In genomic region chr16:48805412-48805811, GRCm38 (mm10) we compare ENCODE assay signal across 13 mouse cellular contexts. TPM values are rescaled to one million over a fixed set of nuclear protein-coding genes. Genes with fewer than 3 reads are reported as not detected.
"Had no signal": no experiment of that assay in that cellular context is flagged by ENCODE, and none has a peak within 500 bp of the region (broad histone marks: within the 10 kb centered on the region; RNA-seq: fewer than 3 reads in every experiment).

No protein-coding gene starts in this region.

- DNase-seq: retina, postnatal 1 day; right cerebral cortex, adult 18-20 months; right cerebral cortex, postnatal 14 days; right cerebral cortex, postnatal 25 days; right cerebral cortex, postnatal 4 days; spleen, adult 18-20 months; thymus, adult 18-20 months; thymus, adult 2 months; thymus, postnatal 14 days; thymus, postnatal 25 days; thymus, postnatal 36 days; thymus, postnatal 4 days had no signal

RNA-seq across cellular contexts. Expression of gene Retnla, which starts 36.9 kb away (rescaled TPM):
- total RNA-seq: neutrophil, adult 5-6 weeks had no signal
